Mouse (Mus musculus) ES-E14 (cell line): Measurements from ENCODE around the gene Lpin3.

Experiments
- MAFK ChIP-seq: IDR thresholded peaks from 2 replicates; pipeline ENCODE4 v1.6.1; 2014; ENCODE audit warnings: mild to moderate bottlenecking, low read depth, low read length, inconsistent platforms; ENCODE audit not compliant: insufficient read depth
- ZC3H11A ChIP-seq: IDR thresholded peaks from 2 replicates; pipeline ENCODE4 v1.6.1; 2012; ENCODE audit warnings: low read depth, mild to moderate bottlenecking, inconsistent platforms, low read length, borderline replicate concordance

DNA sequence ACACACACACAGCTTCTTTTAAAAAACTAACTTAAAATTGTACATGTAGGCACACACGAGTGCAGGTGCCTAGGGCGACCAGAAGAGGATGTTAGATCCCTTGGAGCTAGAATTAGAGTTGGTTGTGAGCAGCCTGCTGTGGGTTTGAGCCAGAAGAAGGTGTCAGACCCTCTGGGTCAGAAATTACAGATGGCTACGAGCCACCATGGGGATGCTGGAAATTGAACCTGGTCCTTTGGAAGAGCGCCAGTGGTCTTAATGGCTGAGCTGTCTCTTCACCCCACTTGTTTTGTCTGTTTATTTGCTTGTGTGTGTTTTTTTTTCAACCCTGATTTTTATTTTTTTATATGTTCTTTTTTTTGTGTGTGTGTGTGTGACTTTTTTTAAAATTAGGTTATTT is 54.0 kb downstream of the Lpin3 start:
- TF ChIP-seq ZC3H11A, result no peak
- no peak for TF ChIP-seq MAFK
